Mouse (Mus musculus) liver, embryonic 14.5 days (tissue): ENCODE results near the gene Cpd. TPM values are rescaled to one million over a fixed set of nuclear protein-coding genes. Genes with fewer than 3 reads are reported as not detected.

ENCODE experiments used
- ATAC-seq: fragments of 200-750 bp; cut with Nextera tagmentation; 2 replicates; pipeline ENCODE4 v1.8.0; 2017; ENCODE audit warnings: moderate number of reproducible peaks, mild to moderate bottlenecking, moderate library complexity; ENCODE audit not compliant: insufficient read depth
- DNase-seq, 3 experiments: peaks; one replicate each; pipeline ENCODE4 v3.0.0-alpha.2; 2012 to 2013; ENCODE audit warnings: low read depth in 3 of 3, low spot score in 3 of 3
- H3K27ac ChIP-seq: fragments of 300-500 bp; sonication (generic); 2 replicates; pipeline ENCODE4 v1.5.1; 2014; ENCODE audit warnings: moderate library complexity, mild to moderate bottlenecking, control low read depth, inconsistent platforms
- H3K27me3 ChIP-seq: fragments of 300-500 bp; sonication (generic); 2 replicates; pipeline ENCODE4 v1.6.1; 2014; ENCODE audit warnings: mild to moderate bottlenecking, low read length, moderate library complexity; ENCODE audit not compliant: control insufficient read depth, insufficient read depth
- H3K36me3 ChIP-seq: fragments of 300-500 bp; sonication (generic); replicated peaks from 2 replicates; pipeline ENCODE4 v1.6.1; 2014; ENCODE audit warnings: low read depth; ENCODE audit not compliant: control insufficient read depth, insufficient read depth
- H3K4me1 ChIP-seq, 2 experiments: fragments of 200-500 bp in 1 of 2; fragments of 300-500 bp in 1 of 2; sonication (generic) in 1 of 2; replicated peaks; 2 replicates each; pipeline ENCODE4 v1.6.1; 2012 to 2014; ENCODE audit warnings: antibody characterized with exemption in 1 of 2, inconsistent platforms in 1 of 2, low read length in 1 of 2; ENCODE audit not compliant: control insufficient read depth in 2 of 2, insufficient read depth in 2 of 2
- H3K4me2 ChIP-seq: fragments of 300-500 bp; sonication (generic); 2 replicates; pipeline ENCODE4 v1.6.1; 2014; ENCODE audit warnings: low read depth, mild to moderate bottlenecking, control low read depth, moderate library complexity
- H3K4me3 ChIP-seq, 2 experiments: fragments of 200-500 bp in 1 of 2; fragments of 300-500 bp in 1 of 2; sonication (generic) in 1 of 2; 2 replicates each; pipeline ENCODE4 v1.5.1; 2012 to 2014; ENCODE audit warnings: low read depth in 2 of 2, low read length in 2 of 2, mild to moderate bottlenecking in 2 of 2, control low read depth in 1 of 2, inconsistent platforms in 1 of 2, moderate library complexity in 1 of 2; ENCODE audit not compliant: insufficient read depth in 1 of 2
- H3K9ac ChIP-seq: fragments of 300-500 bp; sonication (generic); replicated peaks from 2 replicates; pipeline ENCODE4 v1.6.1; 2014; ENCODE audit warnings: mild to moderate bottlenecking, control low read depth, moderate library complexity
- H3K9me3 ChIP-seq: fragments of 300-500 bp; sonication (generic); 2 replicates; pipeline ENCODE4 v1.6.1; 2016; ENCODE audit warnings: low read length, mixed read lengths; ENCODE audit not compliant: control insufficient read depth
- CTCF ChIP-seq: IDR thresholded peaks from 2 replicates; pipeline ENCODE4 v1.5.1; 2016; ENCODE audit warnings: antibody characterized with exemption, low read depth, control low read depth
- EP300 ChIP-seq: IDR thresholded peaks from 2 replicates; pipeline ENCODE4 v1.6.1; 2016; ENCODE audit warnings: antibody characterized with exemption, low read depth
- WGBS: fragments of 180-500 bp; shearing (Covaris S2); extraction: QIAGEN DNeasy Blood & Tissue Kit; methylation state at CpG from one replicate; pipeline ENCODE4 v1.1.7; 2014; ENCODE audit not compliant: insufficient replicate concordance; 5-methylcytosine and 5-hydroxymethylcytosine counted together
- polyA plus RNA-seq, 2 experiments: library from polyadenylated mRNA; depleted of rRNA in 1 of 2; stranded (reverse) in 1 of 2; unstranded in 1 of 2; fragments of >200 nt; fragmentation: Nextera tagmentation in 1 of 2; extraction: Ambion mirVana in 1 of 2; gene quantifications; 2 replicates each; pipeline versions ENCODE4 v1.2.1 to v1.2.3; 2012 to 2014

The Cpd gene
- polyA plus RNA-seq, 2 experiments = 7.2 to 8.2 TPM

DNA sequence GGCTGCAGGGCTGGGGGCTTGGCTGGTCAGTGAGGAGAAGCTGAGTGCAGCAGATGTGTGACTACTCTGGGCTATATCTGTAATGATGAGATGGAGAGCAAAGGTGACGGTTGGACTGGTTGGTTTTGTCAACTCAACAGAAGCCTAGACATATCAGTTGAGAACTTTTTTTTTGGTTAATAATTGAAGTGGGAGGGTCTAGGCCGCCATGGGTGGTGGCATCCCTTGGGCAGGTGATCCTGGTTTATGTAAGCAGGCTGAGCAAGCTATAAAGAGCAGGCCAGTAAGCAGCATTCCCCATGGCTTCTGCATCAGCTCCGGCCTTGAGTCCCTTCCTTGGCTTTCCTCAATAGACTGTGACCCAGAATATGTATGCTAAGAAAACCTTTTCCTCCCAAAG, 43.6 kb downstream of the Cpd start:
- no peak for ATAC-seq
- peaks cover 18% of the 10 kb centered on the region for H3K36me3 ChIP-seq

DNA sequence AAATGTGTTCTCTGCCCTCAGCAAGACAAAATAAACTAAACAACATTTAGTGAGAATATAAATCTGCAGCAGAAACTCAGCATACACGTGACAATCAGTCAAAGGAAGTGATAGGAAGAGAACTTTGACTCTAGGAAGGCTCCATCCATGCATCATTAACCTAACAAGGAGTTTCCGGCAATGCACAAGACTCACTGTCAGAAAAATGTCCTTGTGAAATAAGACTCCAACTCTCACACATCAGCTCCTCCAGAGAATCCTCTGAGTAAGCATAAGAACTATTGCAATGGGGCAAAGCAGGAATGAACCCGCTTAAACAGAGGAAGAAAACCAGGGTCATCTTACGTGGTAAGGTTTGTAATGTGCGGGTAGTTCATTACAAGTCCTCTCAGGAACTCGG, 49.6 kb downstream of the Cpd start:
- H3K4me1 ChIP-seq = no peaks in the 10 kb centered on the region
- H3K9ac ChIP-seq = no peak overlapping the region
- H3K9me3 ChIP-seq = no peaks in the 10 kb centered on the region
- no peaks in the 10 kb centered on the region for H3K27me3 ChIP-seq
- no peak overlapping the region for H3K4me3 ChIP-seq
- 81% methylated on average over 6 of the region's 6 CpGs for WGBS
- H3K4me2 ChIP-seq = no peak overlapping the region
- TF ChIP-seq EP300 (no peak), CTCF (no peak)
- H3K36me3 ChIP-seq = peaks cover 27% of the 10 kb centered on the region
- ATAC-seq (no peak), DNase-seq (no peak)
- no peak overlapping the region for H3K27ac ChIP-seq

More for the DNA sequence above, 43.6 kb downstream of the Cpd start:
- Histone ChIP-seq H3K9me3 (no peaks in the 10 kb centered on the region), H3K4me2 (no peak overlapping the region), H3K9ac (no peak overlapping the region), H3K4me3 (no peak overlapping the region), H3K27ac (no peak overlapping the region), H3K4me1 (no peaks in the 10 kb centered on the region), H3K27me3 (no peaks in the 10 kb centered on the region)
- TF ChIP-seq EP300 (no peak), CTCF (no peak)
- 73% methylated on average over 3 of the region's 3 CpGs for WGBS
- DNase-seq = no peak

GRCm38 (mm10) chr11:76795326-76795725, 51.5 kb downstream of the Cpd start:
- DNase-seq (no peak), ATAC-seq (no peak)
- Histone ChIP-seq H3K4me2 (no peak overlapping the region), H3K36me3 (peaks cover 42% of the 10 kb centered on the region), H3K4me3 (no peak overlapping the region), H3K4me1 (no peaks in the 10 kb centered on the region), H3K9ac (no peak overlapping the region), H3K9me3 (no peaks in the 10 kb centered on the region), H3K27ac (no peak overlapping the region), H3K27me3 (no peaks in the 10 kb centered on the region)
- 83% methylated on average over 5 of the region's 5 CpGs for WGBS
- TF ChIP-seq CTCF (no peak), EP300 (no peak)

DNA sequence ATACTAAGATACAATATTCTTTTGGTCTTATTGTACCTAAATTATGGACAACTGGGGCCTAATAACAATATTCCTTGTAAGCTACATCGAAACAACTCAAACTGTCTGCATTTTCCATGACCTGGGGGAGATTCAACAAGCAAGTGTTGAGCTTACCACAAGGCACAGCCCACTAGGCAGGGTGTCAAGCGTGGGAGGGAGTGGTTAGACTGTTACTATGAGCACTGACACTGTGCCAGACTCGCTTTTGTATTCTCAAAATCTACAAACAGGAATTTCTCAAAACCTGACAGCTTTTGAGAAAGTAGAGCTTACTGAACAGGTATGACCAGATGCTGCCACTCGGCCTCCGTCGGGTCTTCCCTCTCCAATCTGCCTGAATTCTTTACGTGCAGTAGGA, 55.5 kb downstream of the Cpd start:
- TF ChIP-seq EP300 = no peak
- no peak for TF ChIP-seq CTCF
- H3K9me3 ChIP-seq = no peaks in the 10 kb centered on the region
- no peak overlapping the region for H3K4me2 ChIP-seq
- no peaks in the 10 kb centered on the region for H3K27me3 ChIP-seq
- WGBS = 81% methylated on average over 7 of the region's 7 CpGs
- no peak overlapping the region for H3K27ac ChIP-seq
- H3K4me1 ChIP-seq = no peaks in the 10 kb centered on the region
- H3K4me3 ChIP-seq = no peak overlapping the region
- no peak overlapping the region for H3K9ac ChIP-seq
- ATAC-seq (no peak), DNase-seq (no peak)
- H3K36me3 ChIP-seq = peaks cover 25% of the 10 kb centered on the region

GRCm38 (mm10) chr11:76789252-76789651, 57.6 kb downstream of the Cpd start:
- Histone ChIP-seq H3K9ac (no peak overlapping the region), H3K36me3 (peaks cover 30% of the 10 kb centered on the region), H3K4me1 (no peaks in the 10 kb centered on the region), H3K4me3 (no peak overlapping the region), H3K27ac (no peak overlapping the region), H3K27me3 (no peaks in the 10 kb centered on the region), H3K4me2 (no peak overlapping the region), H3K9me3 (no peaks in the 10 kb centered on the region)
- TF ChIP-seq CTCF (peak; percentile 77), EP300 (no peak)
- DNase-seq = peak; percentile 28 to 48 (median 39)
- WGBS = 80% methylated on average over 1 of the region's 1 CpGs
- ATAC-seq = no peak
